Mouse (Mus musculus): ENCODE measurements at regions not wholly inside any gene's neighbourhood (a gene's known extent, or its start where the extent isn't known, plus 50 kb on each side); places are given as distances from the start of the nearest gene placed in this dataset.

DNA sequence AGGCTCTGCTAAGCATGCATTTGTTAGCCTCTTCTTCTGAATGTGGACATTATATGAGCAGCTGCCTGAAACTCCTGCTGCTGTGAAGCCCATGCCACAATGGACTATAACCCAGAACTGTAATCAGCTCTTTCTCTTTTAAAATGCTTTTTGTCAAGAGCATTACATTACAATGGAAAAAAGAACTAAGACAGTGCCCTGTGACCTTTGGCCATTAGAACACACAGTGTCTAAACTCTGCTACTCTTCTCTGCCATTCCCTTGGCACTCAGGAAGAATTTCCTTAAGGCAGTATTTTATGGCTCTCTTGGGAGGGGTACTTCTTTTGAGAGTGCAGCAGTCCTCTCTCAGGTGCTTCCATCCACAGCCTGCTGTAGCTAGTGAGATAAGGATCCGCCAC, 737.3 kb downstream of the Ryr2 start:
- ATAC-seq: peak; percentile 74
- H3K4me2 ChIP-seq (ENCODE audit: low read depth, low read length): no peak overlapping the region
- no peaks in the 10 kb centered on the region for H3K36me3 ChIP-seq (ENCODE audit: control insufficient read depth, insufficient read depth, low read length)
- WGBS: 43% methylated on average over 1 of the region's 1 CpGs
- H3K9ac ChIP-seq (ENCODE audit: low read depth, low read length): no peak overlapping the region
- H3K27ac ChIP-seq (ENCODE audit: low read length): no peak overlapping the region
- no peaks in the 10 kb centered on the region for H3K27me3 ChIP-seq (replicated peaks; ENCODE audit: control insufficient read depth, insufficient read depth, low read length)
- no peaks in the 10 kb centered on the region for H3K4me1 ChIP-seq (ENCODE audit: control insufficient read depth, insufficient read depth, low read length)
- H3K4me3 ChIP-seq (ENCODE audit: low read length): no peak overlapping the region
- H3K9me3 ChIP-seq (ENCODE audit: control insufficient read depth, low read length): no peaks in the 10 kb centered on the region

DNA sequence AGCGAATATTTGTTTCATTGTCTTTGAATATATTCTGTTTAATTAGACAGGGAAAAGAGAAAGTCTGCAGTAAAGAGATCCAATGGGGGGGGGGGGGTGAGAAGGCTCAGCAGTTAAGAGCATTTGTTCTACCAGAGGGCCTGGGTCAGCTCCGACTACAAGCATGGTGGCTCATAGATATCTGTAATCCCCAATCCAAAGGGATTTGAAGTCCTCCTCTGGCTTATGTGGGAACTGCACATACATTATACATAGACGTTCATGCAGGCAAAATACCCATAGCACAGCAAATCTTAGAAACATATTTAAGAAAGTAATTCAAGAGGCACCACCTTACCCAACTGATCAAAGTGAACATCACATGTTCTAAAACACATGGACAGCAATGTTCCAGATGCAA, 743.9 kb downstream of the Ryr2 start:
- WGBS: 73% methylated on average over 3 of the region's 3 CpGs

DNA sequence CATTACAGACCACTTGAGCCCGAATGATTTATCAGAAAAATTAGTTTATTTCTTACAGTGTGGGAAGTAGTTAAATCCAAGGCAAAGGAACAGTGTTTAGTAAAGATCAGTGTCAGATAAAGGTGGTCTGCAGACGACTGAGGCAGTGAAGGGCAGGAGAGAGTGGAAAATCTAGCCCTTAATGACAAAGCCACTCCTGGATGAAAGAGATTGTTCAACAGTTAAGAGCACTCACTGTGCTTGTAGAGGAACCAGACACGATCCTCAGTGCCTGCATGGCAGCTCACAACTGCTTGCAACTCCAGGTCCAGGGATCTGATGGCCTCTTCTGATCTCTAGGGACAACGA, 758.3 kb downstream of the Ryr2 start:
- 41% methylated on average over 4 of the region's 4 CpGs for WGBS
- H3K9me3 ChIP-seq (ENCODE audit: control insufficient read depth, low read length): no peaks in the 10 kb centered on the region

More for the DNA sequence above, 743.9 kb downstream of the Ryr2 start:
- H3K9me3 ChIP-seq (ENCODE audit: control insufficient read depth, low read length): no peaks in the 10 kb centered on the region
- H3K4me2 ChIP-seq (ENCODE audit: low read depth, low read length): no peak overlapping the region
- no peak overlapping the region for H3K4me3 ChIP-seq (ENCODE audit: low read length)
- no peak for ATAC-seq
- no peaks in the 10 kb centered on the region for H3K36me3 ChIP-seq (ENCODE audit: control insufficient read depth, insufficient read depth, low read length)
- H3K27me3 ChIP-seq (replicated peaks; ENCODE audit: control insufficient read depth, insufficient read depth, low read length): no peaks in the 10 kb centered on the region
- H3K27ac ChIP-seq (ENCODE audit: low read length): no peak overlapping the region
- H3K4me1 ChIP-seq (ENCODE audit: control insufficient read depth, insufficient read depth, low read length): no peaks in the 10 kb centered on the region
- H3K9ac ChIP-seq (ENCODE audit: low read depth, low read length): no peak overlapping the region

DNA sequence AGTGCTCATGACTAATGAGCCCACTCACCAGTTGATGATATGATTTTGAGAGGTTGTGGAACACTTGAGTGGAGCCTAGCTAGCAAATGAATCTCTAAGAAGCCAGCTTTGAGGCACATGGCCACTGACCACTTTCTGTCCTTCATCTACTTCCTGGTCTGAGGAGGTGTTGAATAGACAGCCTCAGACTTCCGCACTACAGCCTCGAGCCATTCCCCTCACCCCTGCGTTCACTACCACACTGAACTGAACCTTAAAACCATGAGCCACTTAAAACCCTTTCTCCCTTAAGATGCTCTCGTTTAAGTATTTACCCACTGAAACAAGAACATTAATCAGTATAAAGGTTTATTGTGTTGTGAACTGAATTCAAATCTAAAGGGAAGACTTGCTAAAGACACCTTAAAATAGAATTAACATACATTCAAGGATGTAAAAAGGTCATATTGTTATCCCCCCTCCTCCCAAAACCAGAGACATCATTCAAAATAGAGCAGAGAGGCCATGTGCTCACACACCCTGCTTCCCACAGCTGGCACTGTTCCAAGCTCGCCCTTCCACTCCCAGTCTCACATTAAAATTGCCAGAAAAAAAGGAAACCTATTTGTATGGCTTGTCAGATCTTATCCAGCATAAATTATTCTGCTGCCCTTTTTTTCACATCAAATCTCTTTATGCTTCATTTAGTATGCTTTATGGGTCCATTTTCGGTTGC, 758.8 kb downstream of the Ryr2 start:
- Histone ChIP-seq H3K4me3 (ENCODE audit: low read length) (no peak overlapping the region), H3K9me3 (ENCODE audit: control insufficient read depth, low read length) (no peaks in the 10 kb centered on the region), H3K27me3 (replicated peaks; ENCODE audit: control insufficient read depth, insufficient read depth, low read length) (no peaks in the 10 kb centered on the region), H3K4me2 (ENCODE audit: low read depth, low read length) (no peak overlapping the region), H3K27ac (ENCODE audit: low read length) (no peak overlapping the region), H3K36me3 (ENCODE audit: control insufficient read depth, insufficient read depth, low read length) (no peaks in the 10 kb centered on the region), H3K4me1 (ENCODE audit: control insufficient read depth, insufficient read depth, low read length) (no peaks in the 10 kb centered on the region), H3K9ac (ENCODE audit: low read depth, low read length) (no peak overlapping the region)
- no peak for ATAC-seq
- 61% methylated on average over 6 of the region's 6 CpGs for WGBS

More for the DNA sequence above, 758.3 kb downstream of the Ryr2 start:
- Histone ChIP-seq H3K9ac (ENCODE audit: low read depth, low read length) (no peak overlapping the region), H3K4me3 (ENCODE audit: low read length) (no peak overlapping the region), H3K36me3 (ENCODE audit: control insufficient read depth, insufficient read depth, low read length) (no peaks in the 10 kb centered on the region), H3K27me3 (replicated peaks; ENCODE audit: control insufficient read depth, insufficient read depth, low read length) (no peaks in the 10 kb centered on the region), H3K4me2 (ENCODE audit: low read depth, low read length) (no peak overlapping the region), H3K27ac (ENCODE audit: low read length) (no peak overlapping the region), H3K4me1 (ENCODE audit: control insufficient read depth, insufficient read depth, low read length) (no peaks in the 10 kb centered on the region)
- no peak for ATAC-seq

DNA sequence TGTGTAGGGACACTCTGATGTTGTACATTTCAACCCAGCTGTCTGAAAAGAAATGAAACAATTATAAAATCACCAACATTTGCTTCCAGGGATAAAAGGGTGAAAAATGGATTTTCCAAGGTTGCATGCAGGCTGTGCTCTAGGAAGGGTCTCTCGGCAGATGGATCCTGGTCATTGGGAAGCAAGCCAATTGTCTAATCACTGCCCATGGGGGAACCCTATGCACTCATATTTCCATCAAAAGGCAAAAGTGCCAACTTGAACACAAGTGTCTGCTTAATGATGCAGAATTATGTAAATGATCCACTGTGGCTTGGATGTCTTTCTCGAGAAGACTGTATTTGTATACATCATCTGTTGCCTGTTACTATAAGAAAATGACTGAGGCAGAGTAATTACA, 762.2 kb downstream of the Ryr2 start:
- Histone ChIP-seq H3K4me3 (ENCODE audit: low read length) (no peak overlapping the region), H3K4me2 (ENCODE audit: low read depth, low read length) (no peak overlapping the region), H3K36me3 (ENCODE audit: control insufficient read depth, insufficient read depth, low read length) (no peaks in the 10 kb centered on the region), H3K9ac (ENCODE audit: low read depth, low read length) (no peak overlapping the region), H3K4me1 (ENCODE audit: control insufficient read depth, insufficient read depth, low read length) (no peaks in the 10 kb centered on the region), H3K27me3 (replicated peaks; ENCODE audit: control insufficient read depth, insufficient read depth, low read length) (no peaks in the 10 kb centered on the region), H3K9me3 (ENCODE audit: control insufficient read depth, low read length) (no peaks in the 10 kb centered on the region), H3K27ac (ENCODE audit: low read length) (no peak overlapping the region)
- WGBS: 75% methylated on average over 2 of the region's 2 CpGs
- ATAC-seq: no peak

DNA sequence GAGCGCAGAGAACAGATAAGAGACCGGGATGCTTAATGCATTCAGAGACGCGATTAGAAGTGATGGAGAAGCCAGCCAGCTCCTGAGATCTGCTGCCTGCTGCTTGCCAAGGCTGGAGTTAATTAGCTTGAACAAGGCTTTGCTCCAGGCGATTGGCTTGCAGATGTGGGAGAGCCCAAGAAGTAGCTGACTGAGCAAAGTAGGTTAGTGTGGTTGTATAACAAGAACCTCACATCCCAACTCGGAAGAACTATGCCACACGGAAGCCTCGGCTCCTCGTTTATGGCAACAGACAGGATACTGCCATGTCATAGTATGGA, 768.5 kb downstream of the Ryr2 start:
- 81% methylated on average over 9 of the region's 9 CpGs for WGBS
- no peak overlapping the region for H3K4me2 ChIP-seq (ENCODE audit: low read depth, low read length)
- no peaks in the 10 kb centered on the region for H3K36me3 ChIP-seq (ENCODE audit: control insufficient read depth, insufficient read depth, low read length)
- no peaks in the 10 kb centered on the region for H3K9me3 ChIP-seq (ENCODE audit: control insufficient read depth, low read length)
- no peaks in the 10 kb centered on the region for H3K4me1 ChIP-seq (ENCODE audit: control insufficient read depth, insufficient read depth, low read length)
- no peaks in the 10 kb centered on the region for H3K27me3 ChIP-seq (replicated peaks; ENCODE audit: control insufficient read depth, insufficient read depth, low read length)
- H3K27ac ChIP-seq (ENCODE audit: low read length): no peak overlapping the region
- no peak for ATAC-seq
- H3K4me3 ChIP-seq (ENCODE audit: low read length): no peak overlapping the region
- H3K9ac ChIP-seq (ENCODE audit: low read depth, low read length): no peak overlapping the region

DNA sequence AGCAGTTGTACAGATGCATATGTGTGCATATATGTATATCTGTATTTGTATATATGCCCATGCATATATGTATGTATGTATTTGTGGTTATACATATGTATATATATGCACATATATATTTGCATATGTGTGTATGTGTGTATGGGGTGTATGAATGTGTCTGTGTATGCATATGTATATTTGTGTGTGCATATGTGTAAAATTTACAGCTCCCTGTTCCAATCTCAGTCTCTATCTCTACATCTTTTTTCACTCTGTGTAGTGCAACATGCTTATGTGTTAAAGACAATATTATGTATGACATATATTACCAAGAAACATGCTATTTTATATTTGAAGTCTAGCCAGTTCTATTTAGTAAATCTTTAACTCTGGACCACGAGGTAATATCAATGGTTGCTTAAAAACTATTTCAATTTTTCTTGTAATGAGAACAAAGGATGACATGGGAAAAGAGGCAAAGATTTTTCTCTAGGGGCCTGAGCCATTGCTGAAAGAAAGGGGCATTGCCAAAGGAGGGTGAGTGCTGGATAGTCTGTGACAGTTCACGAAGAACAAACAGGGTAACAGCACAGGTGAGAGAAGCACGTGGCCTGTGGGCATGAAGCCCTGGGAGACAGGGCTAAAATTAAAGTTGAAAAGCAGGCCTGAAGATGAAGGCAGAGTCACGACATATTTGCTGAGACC, 769.0 kb downstream of the Ryr2 start:
- Histone ChIP-seq H3K4me2 (ENCODE audit: low read depth, low read length) (no peak overlapping the region), H3K4me1 (ENCODE audit: control insufficient read depth, insufficient read depth, low read length) (no peaks in the 10 kb centered on the region)
- WGBS: 57% methylated on average over 4 of the region's 4 CpGs

DNA sequence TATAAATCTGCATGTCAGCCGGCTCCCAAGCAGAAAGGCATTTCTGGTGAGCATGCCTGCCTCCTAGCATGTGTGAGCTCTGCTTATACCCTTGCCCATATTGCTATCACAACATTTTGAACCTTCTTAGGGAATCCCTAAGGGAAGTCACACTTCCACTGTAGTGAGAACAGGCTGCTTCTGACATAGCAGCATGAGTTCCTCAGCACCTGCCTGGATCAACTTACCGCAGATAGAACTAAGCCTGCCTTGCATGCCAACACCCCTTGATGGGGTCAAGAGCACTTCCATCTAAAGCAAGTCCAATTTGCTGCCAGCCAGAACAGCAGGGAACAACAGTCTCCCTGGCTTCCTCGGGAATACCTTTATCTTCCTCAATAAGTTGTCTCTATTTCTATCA, 769.8 kb downstream of the Ryr2 start:
- Histone ChIP-seq H3K9ac (ENCODE audit: low read depth, low read length) (no peak overlapping the region), H3K9me3 (ENCODE audit: control insufficient read depth, low read length) (no peaks in the 10 kb centered on the region), H3K27me3 (replicated peaks; ENCODE audit: control insufficient read depth, insufficient read depth, low read length) (no peaks in the 10 kb centered on the region), H3K27ac (ENCODE audit: low read length) (no peak overlapping the region), H3K4me2 (ENCODE audit: low read depth, low read length) (no peak overlapping the region), H3K4me3 (ENCODE audit: low read length) (no peak overlapping the region), H3K4me1 (ENCODE audit: control insufficient read depth, insufficient read depth, low read length) (no peaks in the 10 kb centered on the region), H3K36me3 (ENCODE audit: control insufficient read depth, insufficient read depth, low read length) (no peaks in the 10 kb centered on the region)
- ATAC-seq: no peak
- WGBS: 82% methylated on average over 3 of the region's 3 CpGs

More for the DNA sequence above, 769.0 kb downstream of the Ryr2 start:
- Histone ChIP-seq H3K27me3 (replicated peaks; ENCODE audit: control insufficient read depth, insufficient read depth, low read length) (no peaks in the 10 kb centered on the region), H3K4me3 (ENCODE audit: low read length) (no peak overlapping the region), H3K27ac (ENCODE audit: low read length) (no peak overlapping the region), H3K9me3 (ENCODE audit: control insufficient read depth, low read length) (no peaks in the 10 kb centered on the region), H3K36me3 (ENCODE audit: control insufficient read depth, insufficient read depth, low read length) (no peaks in the 10 kb centered on the region), H3K9ac (ENCODE audit: low read depth, low read length) (no peak overlapping the region)
- no peak for ATAC-seq

DNA sequence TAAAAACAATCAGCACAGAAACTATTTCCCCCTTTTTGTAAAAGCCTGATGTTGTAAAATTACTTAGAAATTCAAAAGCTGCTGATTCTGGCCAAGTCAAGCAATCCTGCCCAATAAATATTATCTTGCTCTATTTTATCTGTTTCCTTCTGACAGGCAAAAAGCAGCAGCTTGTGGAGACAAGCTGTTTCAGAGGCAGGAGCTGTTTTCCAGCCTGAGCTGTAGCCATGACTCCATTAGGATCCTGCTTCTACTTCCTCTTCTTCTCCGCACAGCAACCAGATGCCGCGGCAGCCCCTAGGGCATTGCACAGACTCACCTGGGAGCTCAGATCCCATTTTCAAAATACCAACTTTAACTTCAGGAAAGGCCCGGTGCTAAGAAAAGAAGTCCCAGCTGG, 774.8 kb downstream of the Ryr2 start:
- Histone ChIP-seq H3K9ac (ENCODE audit: low read depth, low read length) (no peak overlapping the region), H3K27ac (ENCODE audit: low read length) (no peak overlapping the region), H3K27me3 (replicated peaks; ENCODE audit: control insufficient read depth, insufficient read depth, low read length) (no peaks in the 10 kb centered on the region), H3K36me3 (ENCODE audit: control insufficient read depth, insufficient read depth, low read length) (no peaks in the 10 kb centered on the region), H3K9me3 (ENCODE audit: control insufficient read depth, low read length) (no peaks in the 10 kb centered on the region), H3K4me3 (ENCODE audit: low read length) (no peak overlapping the region), H3K4me1 (ENCODE audit: control insufficient read depth, insufficient read depth, low read length) (no peaks in the 10 kb centered on the region), H3K4me2 (ENCODE audit: low read depth, low read length) (no peak overlapping the region)
- WGBS: 86% methylated on average over 4 of the region's 4 CpGs
- ATAC-seq: no peak

DNA sequence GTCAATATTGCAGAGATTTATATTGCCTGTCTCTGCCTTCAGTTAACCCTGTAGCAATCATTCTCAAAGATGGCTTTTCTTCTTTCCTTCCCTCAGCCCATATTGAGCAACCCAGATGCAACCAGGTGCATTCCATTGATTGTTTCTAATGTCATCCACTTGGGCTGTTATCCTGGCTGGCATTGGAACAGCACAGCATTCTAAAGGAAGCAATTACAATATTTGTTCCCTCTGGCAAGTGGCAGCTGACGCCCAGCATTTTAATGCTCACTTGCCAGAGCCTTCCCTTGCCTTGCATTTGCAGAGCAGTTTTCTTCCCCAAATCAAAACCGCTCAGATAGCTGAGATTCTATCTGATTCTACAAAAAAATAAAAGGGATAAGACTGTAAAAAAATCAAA, 798.0 kb downstream of the Ryr2 start:
- Histone ChIP-seq H3K9ac (ENCODE audit: low read depth, low read length) (no peak overlapping the region), H3K27me3 (replicated peaks; ENCODE audit: control insufficient read depth, insufficient read depth, low read length) (no peaks in the 10 kb centered on the region), H3K4me1 (ENCODE audit: control insufficient read depth, insufficient read depth, low read length) (no peaks in the 10 kb centered on the region), H3K9me3 (ENCODE audit: control insufficient read depth, low read length) (no peaks in the 10 kb centered on the region), H3K4me2 (ENCODE audit: low read depth, low read length) (no peak overlapping the region), H3K4me3 (ENCODE audit: low read length) (no peak overlapping the region), H3K36me3 (ENCODE audit: control insufficient read depth, insufficient read depth, low read length) (no peaks in the 10 kb centered on the region), H3K27ac (ENCODE audit: low read length) (no peak overlapping the region)
- ATAC-seq: no peak
- WGBS: 87% methylated on average over 2 of the region's 2 CpGs

Measured in intestine, embryonic 16.5 days (tissue).